Comparison of ENCODE assay signal across 8 mouse cellular contexts in genomic region chr10:82354083-82355010, GRCm38 (mm10). TPM values are rescaled to one million over a fixed set of nuclear protein-coding genes. Genes with fewer than 3 reads are reported as not detected.
DNase-seq lines count a peak whose midpoint lies in the region; ATAC-seq lines count a peak whose summit lies in the region.

Gene Gm4924, plus strand, starts transcription at chr10:82354255.

- DNase-seq in 416B (ENCODE audit: low read depth): peak; percentile 95
- peak; percentile 42 to 62 for DNase-seq in adrenal gland, postnatal 4 days (ENCODE audit: low spot score in 2 of 2)
- DNase-seq in embryonic facial prominence, embryonic 14.5 days (ENCODE audit: low spot score): peak; percentile 96
- DNase-seq in heart, adult 9 months (ENCODE audit: low spot score in 2 of 2): peak; percentile 82 to 85
- peak; percentile 24 to 55 for DNase-seq in monocyte, adult 2 months (ENCODE audit: low read depth in 1 of 2, low spot score in 2 of 2)
- DNase-seq in spleen, postnatal 36 days (ENCODE audit: low spot score in 2 of 2): peak; percentile 76 to 82

- ATAC-seq in embryonic facial prominence, embryonic 14.5 days (ENCODE audit: low read depth): peak; percentile 100
- peak; percentile 100 for ATAC-seq in kidney, embryonic 14.5 days (ENCODE audit: low FRiP score, low TSS enrichment)
- peak; percentile 95 for ATAC-seq in limb, embryonic 15.5 days (ENCODE audit: insufficient number of reproducible peaks, low FRiP score, low TSS enrichment, low read depth)

- WGBS in embryonic facial prominence, embryonic 14.5 days: 5% methylated on average over 26 of the region's 34 CpGs
- 4% methylated on average over 34 of the region's 34 CpGs for WGBS in kidney, embryonic 14.5 days
- 3% methylated on average over 34 of the region's 34 CpGs for WGBS in limb, embryonic 15.5 days

- H3K4me2 ChIP-seq in embryonic facial prominence, embryonic 14.5 days (ENCODE audit: low read depth, low read length): peak within 1 kb of the TSS; percentile 57
- peak within 1 kb of the TSS; percentile 41 for H3K4me2 ChIP-seq in kidney, embryonic 14.5 days (replicated peaks; ENCODE audit: low read depth, low read length)
- H3K4me2 ChIP-seq in limb, embryonic 15.5 days: peak within 1 kb of the TSS; percentile 54

- peak within 1 kb of the TSS; percentile 81 for H3K9ac ChIP-seq in embryonic facial prominence, embryonic 14.5 days (ENCODE audit: low read depth, low read length)
- H3K9ac ChIP-seq in kidney, embryonic 14.5 days (ENCODE audit: low read depth, low read length): peak within 1 kb of the TSS; percentile 83
- peak within 1 kb of the TSS; percentile 78 for H3K9ac ChIP-seq in limb, embryonic 15.5 days

- no peaks in the 10 kb centered on the region for H3K36me3 ChIP-seq in embryonic facial prominence, embryonic 14.5 days (ENCODE audit: control insufficient read depth, insufficient read depth, low read length)
- no peaks in the 10 kb centered on the region for H3K36me3 ChIP-seq in kidney, embryonic 14.5 days (ENCODE audit: control insufficient read depth, insufficient read depth, low read length)
- no peaks in the 10 kb centered on the region for H3K36me3 ChIP-seq in limb, embryonic 15.5 days

- H3K4me3 ChIP-seq in embryonic facial prominence, embryonic 14.5 days (ENCODE audit: low read depth, low read length): peak within 1 kb of the TSS; percentile 65
- peak within 1 kb of the TSS; percentile 75 for H3K4me3 ChIP-seq in kidney, embryonic 14.5 days (ENCODE audit: low read length)
- peak within 1 kb of the TSS; percentile 76 for H3K4me3 ChIP-seq in limb, embryonic 15.5 days

- no peaks in the 10 kb centered on the region for H3K27me3 ChIP-seq in embryonic facial prominence, embryonic 14.5 days (replicated peaks; ENCODE audit: control insufficient read depth, insufficient read depth, low read length)
- no peaks in the 10 kb centered on the region for H3K27me3 ChIP-seq in kidney, embryonic 14.5 days (ENCODE audit: control insufficient read depth, insufficient read depth, low read length)
- H3K27me3 ChIP-seq in limb, embryonic 15.5 days: 0 out of 2 replicates have a peak, but pooled peaks cover 5% of the 10 kb centered on the region

- peaks cover 7% of the 10 kb centered on the region; the same call in 1 of the 2 replicates for H3K9me3 ChIP-seq in embryonic facial prominence, embryonic 14.5 days (ENCODE audit: control insufficient read depth, low read length)
- peaks cover 5% of the 10 kb centered on the region; the same call in 1 of the 2 replicates for H3K9me3 ChIP-seq in kidney, embryonic 14.5 days (ENCODE audit: control insufficient read depth, low read length)
- H3K9me3 ChIP-seq in limb, embryonic 15.5 days: no peaks in the 10 kb centered on the region

- H3K27ac ChIP-seq in embryonic facial prominence, embryonic 14.5 days (replicated peaks; ENCODE audit: low read depth, low read length): peak within 1 kb of the TSS; percentile 93
- peak within 1 kb of the TSS; percentile 85; the same call in 1 of the 2 replicates for H3K27ac ChIP-seq in kidney, embryonic 14.5 days (ENCODE audit: low read depth, low read length)
- peak within 1 kb of the TSS; percentile 94 for H3K27ac ChIP-seq in limb, embryonic 15.5 days

- H3K4me1 ChIP-seq in embryonic facial prominence, embryonic 14.5 days (ENCODE audit: control insufficient read depth, insufficient read depth, low read length): no peaks in the 10 kb centered on the region
- H3K4me1 ChIP-seq in kidney, embryonic 14.5 days (ENCODE audit: control insufficient read depth, insufficient read depth, low read length): no peaks in the 10 kb centered on the region
- no peaks in the 10 kb centered on the region for H3K4me1 ChIP-seq in limb, embryonic 15.5 days

RNA-seq across cellular contexts. Expression of gene Gm4924, which starts in this region (rescaled TPM):
- total RNA-seq in adrenal gland, postnatal 4 days (2021): 1 to 10 TPM; 8.7 to 9.4 TPM
- 6.7 and 8.6 TPM in 2 replicates for polyA plus RNA-seq in embryonic facial prominence, embryonic 14.5 days (2014; fragmentation: Nextera tagmentation; extraction: Ambion mirVana)
- 11.9 and 13.2 TPM in 2 replicates for polyA plus RNA-seq in kidney, embryonic 14.5 days (2014; fragmentation: Nextera tagmentation; extraction: Ambion mirVana)
- 10.5 and 10.6 TPM in 2 replicates for polyA plus RNA-seq in limb, embryonic 15.5 days (2015; fragmentation: Nextera tagmentation; extraction: Ambion mirVana)

Comparison
In these comparisons a context has a peak if more than half of its experiments do, and no peak if none do; other contexts are left out.
1. Peak in every context shown above with its lines: DNase-seq, ATAC-seq, H3K4me3 ChIP-seq and H3K27ac ChIP-seq.
2. DNase-seq: peak in every context shown above with its lines; median percentile 96 in embryonic facial prominence, embryonic 14.5 days; 95 in 416B; 84 in heart, adult 9 months; 79 in spleen, postnatal 36 days; 52 in adrenal gland, postnatal 4 days; 40 in monocyte, adult 2 months.